Mouse (Mus musculus) myocyte (in vitro differentiated cells): ENCODE measurements around the gene Hs2st1. TPM values are rescaled to one million over a fixed set of nuclear protein-coding genes. Genes with fewer than 3 reads are reported as not detected.
A peak's percentile ranks its signal among the peaks of the same experiment; 100 is the strongest.

Experiments
- H3K27me3 ChIP-seq: one replicate; pipeline ENCODE4 v1.6.1; 2011; ENCODE audit not compliant: control insufficient read depth, insufficient read depth, insufficient read length
- H3K36me3 ChIP-seq: one replicate; pipeline ENCODE4 v1.6.1; 2011; ENCODE audit not compliant: control insufficient read depth, insufficient read depth
- H3K4me2 ChIP-seq: one replicate; pipeline ENCODE4 v1.6.1; 2011; ENCODE audit warnings: low read depth, control low read depth
- H3K4me3 ChIP-seq: one replicate; pipeline ENCODE4 v1.5.1; 2011; ENCODE audit warnings: mild to moderate bottlenecking, control low read depth, moderate library complexity
- H3K79me2 ChIP-seq: one replicate; pipeline ENCODE4 v1.6.1; 2011; ENCODE audit not compliant: control insufficient read depth, insufficient read depth
- H3ac ChIP-seq: one replicate; pipeline ENCODE4 v1.6.1; 2011; ENCODE audit not compliant: control insufficient read depth, insufficient read length
- CEBPB ChIP-seq: IDR thresholded peaks from 2 replicates; pipeline ENCODE4 v1.6.1; 2011; ENCODE audit warnings: mild to moderate bottlenecking, moderate library complexity; ENCODE audit not compliant: poor library complexity, insufficient read depth, severe bottlenecking
- E2F4 ChIP-seq: IDR thresholded peaks from one replicate; pipeline ENCODE4 v1.6.1; 2011; ENCODE audit warnings: mild to moderate bottlenecking, control low read depth, moderate library complexity; ENCODE audit not compliant: insufficient read depth
- MAX ChIP-seq: IDR thresholded peaks from one replicate; pipeline ENCODE4 v1.6.1; 2011; ENCODE audit warnings: low read depth, mild to moderate bottlenecking, control low read depth
- MYOD1 ChIP-seq, 3 experiments: IDR thresholded peaks; one replicate each; pipeline ENCODE4 v1.6.1; 2011; ENCODE audit warnings: control low read depth in 2 of 3, low read depth in 2 of 3, mild to moderate bottlenecking in 2 of 3, moderate library complexity in 1 of 3; ENCODE audit not compliant: insufficient read length in 2 of 3, control insufficient read depth in 1 of 3
- MYOG ChIP-seq, 3 experiments: IDR thresholded peaks; one replicate each; pipeline ENCODE4 v1.6.1; 2011; ENCODE audit warnings: control low read depth in 2 of 3, low read depth in 2 of 3, mild to moderate bottlenecking in 2 of 3; ENCODE audit not compliant: insufficient read length in 2 of 3, control insufficient read depth in 1 of 3, insufficient read depth in 1 of 3
- POLR2A ChIP-seq: IDR thresholded peaks from one replicate; pipeline ENCODE4 v1.6.1; 2011; ENCODE audit warnings: low read depth, mild to moderate bottlenecking, control low read depth, moderate library complexity; ENCODE audit not compliant: insufficient read length
- POLR2AphosphoS2 ChIP-seq: IDR thresholded peaks from one replicate; pipeline ENCODE4 v1.6.1; 2011; ENCODE audit warnings: low read depth, control low read depth; ENCODE audit not compliant: insufficient read length
- REST ChIP-seq: IDR thresholded peaks from one replicate; pipeline ENCODE4 v1.6.1; 2011; ENCODE audit warnings: mild to moderate bottlenecking, control low read depth, moderate library complexity; ENCODE audit not compliant: insufficient read depth, insufficient read length
- SRF ChIP-seq: IDR thresholded peaks from one replicate; pipeline ENCODE4 v1.6.1; 2011; ENCODE audit warnings: low read depth; ENCODE audit not compliant: control insufficient read depth, insufficient read length
- TCF12 ChIP-seq: IDR thresholded peaks from one replicate; pipeline ENCODE4 v1.6.1; 2011; ENCODE audit warnings: mild to moderate bottlenecking, control low read depth; ENCODE audit not compliant: poor library complexity, insufficient read depth, severe bottlenecking
- TCF3 ChIP-seq: IDR thresholded peaks from one replicate; pipeline ENCODE4 v1.6.1; 2011; ENCODE audit warnings: low read depth, control low read depth; ENCODE audit not compliant: insufficient read length
- USF1 ChIP-seq: IDR thresholded peaks from one replicate; pipeline ENCODE4 v1.6.1; 2011; ENCODE audit warnings: low read depth, mild to moderate bottlenecking, control low read depth, moderate library complexity
- polyA plus RNA-seq: library from polyadenylated mRNA; unstranded; fragments of >200 nt; fragmentation: generic; extraction: Trizol; gene quantifications from one replicate; pipeline ENCODE4 v1.2.1, GENCODE M21; 2012; ENCODE audit warnings: missing spikeins

Hs2st1 gene
- polyA plus RNA-seq, 1 experiment, result 16.2 TPM

DNA sequence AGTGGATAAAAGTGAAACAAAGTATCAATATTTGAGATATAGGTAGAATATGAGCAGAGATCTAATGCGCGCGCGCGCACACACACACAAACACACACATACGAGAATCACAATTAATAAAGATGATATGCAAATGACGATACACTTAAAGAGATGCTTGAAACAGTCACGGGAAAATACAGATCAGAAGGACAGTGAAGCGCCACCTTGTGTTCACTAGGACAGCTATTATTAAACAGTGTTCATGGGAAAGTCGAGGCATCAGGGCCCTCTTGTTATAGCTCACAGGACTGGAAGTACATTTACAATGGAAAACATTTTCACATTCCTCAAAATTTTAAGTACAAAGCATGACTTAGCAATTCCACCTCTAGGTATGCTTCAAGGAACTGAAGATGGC is 102.5 kb downstream of the Hs2st1 start:
- Histone ChIP-seq H3K27me3 (no peaks in the 10 kb centered on the region), H3K79me2 (peaks cover 67% of the 10 kb centered on the region), H3K4me2 (no peak overlapping the region), H3ac (no peak overlapping the region), H3K4me3 (no peak overlapping the region), H3K36me3 (peaks cover 19% of the 10 kb centered on the region)
- no peak for TF ChIP-seq SRF
- TF ChIP-seq TCF3, result no peak
- no peak for TF ChIP-seq MAX
- no peak for TF ChIP-seq E2F4
- TF ChIP-seq POLR2AphosphoS2, result no peak
- no peak for TF ChIP-seq MYOD1 (IDR thresholded peaks at IDR 0.05; ENCODE audit: control insufficient read depth in 1 of 3, insufficient read length in 2 of 3, low read depth in 2 of 3)
- no peak for TF ChIP-seq CEBPB
- TF ChIP-seq MYOG (IDR thresholded peaks at IDR 0.05; ENCODE audit: control insufficient read depth in 1 of 3, insufficient read depth in 1 of 3, insufficient read length in 2 of 3, low read depth in 2 of 3), result no peak
- no peak for TF ChIP-seq REST
- TF ChIP-seq TCF12, result no peak

DNA sequence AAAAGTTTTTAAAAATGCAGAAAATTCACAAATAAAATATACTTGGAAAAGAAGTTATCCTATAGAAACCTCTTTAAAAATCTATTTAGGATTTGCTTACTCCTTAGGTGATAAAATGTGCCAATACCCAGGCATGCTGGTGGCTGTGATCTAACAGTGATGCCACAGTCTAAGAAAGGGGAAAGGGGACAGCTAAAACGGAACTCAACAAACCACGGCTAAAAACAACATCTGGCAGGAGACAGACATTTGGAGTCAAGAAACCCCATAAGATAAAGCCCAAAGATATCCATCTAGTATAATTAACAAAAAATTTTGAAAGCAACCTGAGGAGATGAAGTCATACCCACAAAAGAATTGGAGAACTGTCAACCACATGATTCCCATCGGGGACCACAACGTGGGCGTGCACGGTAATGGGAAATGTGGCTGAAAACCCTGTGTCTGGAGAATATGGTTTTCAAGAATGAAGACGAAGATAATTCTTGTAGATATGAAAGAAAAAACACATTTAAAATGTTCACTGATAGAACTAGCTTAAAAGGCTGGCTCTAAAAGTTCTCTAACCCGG is 103.8 kb downstream of the Hs2st1 start:
- H3K4me2 ChIP-seq, result peak overlapping the region; percentile 72
- peaks cover 54% of the 10 kb centered on the region for H3K79me2 ChIP-seq
- H3K36me3 ChIP-seq, result peaks cover 26% of the 10 kb centered on the region
- TF ChIP-seq MYOG (IDR thresholded peaks at IDR 0.05; ENCODE audit: control insufficient read depth in 1 of 3, insufficient read depth in 1 of 3, insufficient read length in 2 of 3, low read depth in 2 of 3), result no peak
- no peak for TF ChIP-seq USF1
- no peak for TF ChIP-seq SRF
- 0 out of 2 replicates have a peak, but pooled peaks have one; percentile 28 for TF ChIP-seq CEBPB
- no peak for TF ChIP-seq POLR2AphosphoS2
- TF ChIP-seq POLR2A, result no peak
- H3K4me3 ChIP-seq, result no peak overlapping the region
- no peak overlapping the region for H3ac ChIP-seq
- H3K27me3 ChIP-seq, result no peaks in the 10 kb centered on the region

DNA sequence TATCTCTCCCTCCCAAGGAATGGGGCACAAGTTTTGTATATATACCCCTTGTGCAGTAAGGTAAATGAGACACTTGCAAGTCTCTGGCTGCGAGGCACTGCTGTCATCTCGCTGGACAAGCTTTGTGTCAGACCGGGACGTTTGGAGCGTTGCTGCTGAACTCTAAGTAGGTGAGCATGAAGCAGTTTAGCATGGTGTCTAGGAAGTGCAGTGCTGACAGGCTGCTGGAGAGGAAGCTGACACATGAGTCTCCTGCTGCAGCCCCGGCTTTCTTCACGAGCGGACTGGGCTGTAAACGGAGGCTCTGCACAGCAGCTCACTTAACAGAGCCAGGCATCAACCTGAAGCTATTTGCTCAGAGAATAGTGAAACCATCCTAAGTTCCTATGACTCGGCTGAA is 107.3 kb downstream of the Hs2st1 start:
- no peak for TF ChIP-seq MYOG (IDR thresholded peaks at IDR 0.05; ENCODE audit: control insufficient read depth in 1 of 3, insufficient read depth in 1 of 3, insufficient read length in 2 of 3, low read depth in 2 of 3)
- no peak for TF ChIP-seq REST
- TF ChIP-seq E2F4, result no peak
- TF ChIP-seq TCF3, result no peak
- no peak for TF ChIP-seq MAX
- no peak for TF ChIP-seq USF1
- no peak for TF ChIP-seq SRF
- TF ChIP-seq MYOD1 (IDR thresholded peaks at IDR 0.05; ENCODE audit: control insufficient read depth in 1 of 3, insufficient read length in 2 of 3, low read depth in 2 of 3), result no peak
- TF ChIP-seq POLR2A, result no peak
- TF ChIP-seq CEBPB, result no peak
- no peak for TF ChIP-seq POLR2AphosphoS2
- Histone ChIP-seq H3K36me3 (peaks cover 28% of the 10 kb centered on the region), H3K4me3 (no peak overlapping the region), H3K27me3 (no peaks in the 10 kb centered on the region), H3K79me2 (peaks cover 36% of the 10 kb centered on the region), H3ac (no peak overlapping the region), H3K4me2 (no peak overlapping the region)

- Histone ChIP-seq H3K4me2 (no peak overlapping the region), H3ac (no peak overlapping the region), H3K4me3 (no peak overlapping the region), H3K27me3 (no peaks in the 10 kb centered on the region), H3K36me3 (peaks cover 28% of the 10 kb centered on the region), H3K79me2 (peaks cover 24% of the 10 kb centered on the region)
- no peak for TF ChIP-seq TCF3
- TF ChIP-seq SRF, result no peak
- TF ChIP-seq E2F4, result no peak
- TF ChIP-seq REST, result no peak
- no peak for TF ChIP-seq MYOD1 (IDR thresholded peaks at IDR 0.05; ENCODE audit: control insufficient read depth in 1 of 3, insufficient read length in 2 of 3, low read depth in 2 of 3)
These were observed 109.7 kb downstream of the Hs2st1 start for GRCm38 (mm10) chr3:144460183-144460788.

DNA sequence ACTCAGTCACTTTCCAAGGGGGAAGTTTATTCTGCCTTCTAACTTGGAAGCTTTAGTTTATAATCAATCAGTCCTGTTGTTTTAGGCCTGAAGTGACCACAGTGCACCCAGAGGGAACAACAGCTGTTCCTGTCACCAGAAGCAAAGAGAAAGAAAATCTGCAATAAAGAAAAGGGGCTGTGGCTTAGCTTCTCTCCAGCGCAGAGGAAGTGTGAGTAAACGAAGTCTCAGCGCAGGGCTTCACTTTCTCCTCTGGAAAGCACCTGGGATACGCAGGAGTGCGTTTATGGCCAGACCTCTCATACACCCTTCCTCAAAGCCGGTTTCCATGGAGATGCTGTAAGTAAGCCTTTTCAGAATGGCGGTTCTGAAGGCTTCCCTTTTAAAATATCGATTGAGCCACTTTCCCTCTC is 110.7 kb downstream of the Hs2st1 start:
- H3K79me2 ChIP-seq, result peaks cover 18% of the 10 kb centered on the region
- H3ac ChIP-seq, result no peak overlapping the region
- H3K36me3 ChIP-seq, result peaks cover 25% of the 10 kb centered on the region
- H3K4me3 ChIP-seq, result no peak overlapping the region
- TF ChIP-seq REST (no peak), MYOD1 (IDR thresholded peaks at IDR 0.05; ENCODE audit: control insufficient read depth in 1 of 3, insufficient read length in 2 of 3, low read depth in 2 of 3) (peak in 2 of 3 experiments; percentile 27 to 31)
- H3K4me2 ChIP-seq, result no peak overlapping the region
- H3K27me3 ChIP-seq, result no peaks in the 10 kb centered on the region
